Mouse (Mus musculus) macrophage (primary cell): Measurements from ENCODE around the gene Upk3a. TPM values are rescaled to one million over a fixed set of nuclear protein-coding genes. Genes with fewer than 3 reads are reported as not detected.

ENCODE experiments used
- H3K27ac ChIP-seq: fragments of 350-480 bp; formaldehyde crosslinking; 2 replicates; pipeline ENCODE4 v1.9.0; 2021
- H3K36me3 ChIP-seq: fragments of 350-480 bp; formaldehyde crosslinking; 2 replicates; pipeline ENCODE4 v1.9.0; 2021; ENCODE audit errors: inconsistent target
- H3K4me3 ChIP-seq: fragments of 350-480 bp; formaldehyde crosslinking; 2 replicates; pipeline ENCODE4 v1.9.0; 2021; ENCODE audit errors: inconsistent target
- H3K79me2 ChIP-seq: fragments of 350-480 bp; formaldehyde crosslinking; 2 replicates; pipeline ENCODE4 v1.9.0; 2021; ENCODE audit errors: inconsistent target
- WGBS: methylation state at CpG from one replicate; pipeline ENCODE4 v1.1.7; 2026; ENCODE audit warnings: inconsistent platforms; ENCODE audit not compliant: missing documents; 5-methylcytosine and 5-hydroxymethylcytosine counted together
- polyA plus RNA-seq: library from polyadenylated mRNA; stranded (reverse); fragments of 250-400 nt; gene quantifications from 3 replicates; pipeline ENCODE4 v1.2.4, GENCODE M21; 2018; ENCODE audit warnings: inconsistent platforms

Gene Upk3a
- polyA plus RNA-seq, 1 experiment from 2014 or later, result not detected

DNA sequence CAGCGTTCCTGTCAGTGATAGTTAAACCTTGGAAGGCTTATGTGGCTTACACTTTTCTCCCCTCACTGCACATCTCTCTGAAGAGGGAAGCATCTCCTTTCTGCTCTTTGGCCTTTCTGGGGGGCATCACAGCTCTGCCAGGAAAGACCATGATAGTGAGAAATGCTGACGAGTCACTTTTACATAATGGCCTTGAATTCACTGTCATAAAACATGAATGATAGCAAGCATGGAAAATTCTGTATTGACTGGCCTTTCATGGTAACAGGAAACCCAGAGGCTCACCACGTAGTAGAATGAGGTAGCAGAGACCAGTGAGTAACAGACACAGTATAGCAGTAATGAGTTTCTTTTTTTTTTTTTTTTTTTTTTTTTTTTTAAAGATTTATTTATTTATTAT lies 37.2 kb downstream of the Upk3a start:
- no peak overlapping the region for H3K4me3 ChIP-seq
- WGBS, result 100% methylated on average over 2 of the region's 3 CpGs
- no peaks in the 10 kb centered on the region for H3K79me2 ChIP-seq
- H3K27ac ChIP-seq, result no peak overlapping the region
- H3K36me3 ChIP-seq, result peaks cover 37% of the 10 kb centered on the region; the same call in 1 of the 2 replicates

DNA sequence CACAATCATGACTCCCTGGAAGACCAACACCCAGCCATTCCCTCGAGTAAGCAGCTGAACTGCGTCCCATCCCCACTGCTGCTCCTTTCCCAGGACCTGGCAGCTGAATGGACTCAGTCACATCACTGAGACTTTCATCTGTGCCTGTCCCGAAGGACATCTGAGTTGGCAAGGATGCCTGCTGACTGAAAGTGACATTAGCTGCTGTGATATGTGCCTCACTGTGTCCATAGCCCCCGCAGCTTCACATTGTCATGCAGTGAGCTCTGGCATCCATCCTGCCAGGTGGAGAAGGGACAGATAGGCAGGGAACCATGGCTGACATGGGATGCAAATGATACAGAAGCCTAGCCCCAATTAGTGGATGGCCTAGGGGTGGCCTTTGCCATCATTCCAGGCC lies 38.2 kb downstream of the Upk3a start:
- Histone ChIP-seq H3K27ac (no peak overlapping the region), H3K79me2 (no peaks in the 10 kb centered on the region), H3K4me3 (no peak overlapping the region), H3K36me3 (peaks cover 37% of the 10 kb centered on the region; the same call in 1 of the 2 replicates)
- WGBS, result 98% methylated on average over 4 of the region's 4 CpGs

DNA sequence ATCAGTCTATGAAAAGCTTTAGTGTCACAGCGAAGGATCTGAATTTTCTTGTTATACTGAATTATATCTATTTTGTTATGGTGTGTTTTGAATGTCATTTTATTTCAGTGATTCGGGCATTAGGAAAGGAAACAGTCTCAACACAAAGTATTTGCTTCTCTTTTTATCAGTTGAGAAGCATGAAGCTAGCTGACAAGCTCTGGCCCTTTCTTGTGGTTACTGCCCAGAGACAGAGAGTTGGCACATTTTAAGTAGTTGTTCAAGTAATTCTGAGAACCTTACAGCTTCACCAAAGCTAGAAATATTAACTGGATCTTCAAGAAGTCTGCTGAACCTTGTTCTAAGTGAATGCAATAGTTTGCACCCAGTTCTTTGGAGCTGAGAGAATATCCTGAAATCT lies 46.5 kb downstream of the Upk3a start:
- H3K36me3 ChIP-seq, result no peaks in the 10 kb centered on the region
- 80% methylated on average over 2 of the region's 2 CpGs for WGBS
- no peak overlapping the region for H3K27ac ChIP-seq
- H3K79me2 ChIP-seq, result no peaks in the 10 kb centered on the region
- H3K4me3 ChIP-seq, result no peak overlapping the region

DNA sequence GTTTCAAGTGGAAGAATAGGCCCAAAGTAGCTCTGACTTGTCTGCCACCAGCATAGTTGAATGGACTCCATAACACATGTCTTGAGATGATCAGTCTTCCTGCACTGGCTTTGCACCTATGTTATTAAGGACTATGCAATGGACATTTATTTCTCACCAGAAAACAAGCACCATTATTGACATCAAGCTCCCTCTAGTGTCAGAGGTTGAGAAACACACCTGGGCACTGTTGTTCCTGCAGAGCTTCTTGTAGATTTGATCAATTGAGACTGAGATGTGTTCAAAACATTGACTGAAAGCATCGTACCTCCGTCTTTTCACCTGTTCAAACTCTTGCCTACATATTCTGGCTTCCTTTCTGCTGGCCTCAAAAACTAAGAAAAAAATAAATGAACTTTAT lies 53.6 kb downstream of the Upk3a start:
- Histone ChIP-seq H3K36me3 (no peaks in the 10 kb centered on the region), H3K79me2 (no peaks in the 10 kb centered on the region), H3K27ac (no peak overlapping the region), H3K4me3 (no peak overlapping the region)
- 14% methylated on average over 2 of the region's 2 CpGs for WGBS

Other genes starting within 250 kb of the Upk3a start
- gene Phf21b, start 161.1 kb upstream of the Upk3a start, polyA plus RNA-seq, result 0.14 to 0.21 TPM (median 0.19 TPM) in 3 replicates
- gene Gm29666, start 97.1 kb upstream of the Upk3a start, polyA plus RNA-seq, result 0.15 to 0.34 TPM (median 0.26 TPM) in 3 replicates
- gene Nup50, start 93.7 kb upstream of the Upk3a start, polyA plus RNA-seq, result 36.1 to 79.2 TPM (median 38.4 TPM) in 3 replicates
- gene 5031439G07Rik, start 28.6 kb upstream of the Upk3a start, polyA plus RNA-seq, result 96.5 to 136 TPM (median 117 TPM) in 3 replicates
- 5.4 to 11.3 TPM (median 6.8 TPM) in 3 replicates for gene Fam118a, start 11.8 kb downstream of the Upk3a start, polyA plus RNA-seq
- gene Smc1b, start 114.8 kb downstream of the Upk3a start, polyA plus RNA-seq, result not detected in 3 replicates
- not detected in 3 replicates for gene Ribc2, start 114.9 kb downstream of the Upk3a start, polyA plus RNA-seq
- gene Fbln1, start 188.8 kb downstream of the Upk3a start, polyA plus RNA-seq, result not detected in 3 replicates